Mouse (Mus musculus) heart, embryonic 13.5 days (tissue): ENCODE data around the gene Anks1b. TPM values are rescaled to one million over a fixed set of nuclear protein-coding genes. Genes with fewer than 3 reads are reported as not detected.

Experiments
- ATAC-seq: fragments of 200-750 bp; cut with Nextera tagmentation; 2 replicates; pipeline ENCODE4 v1.8.0; 2017; ENCODE audit warnings: moderate TSS enrichment; ENCODE audit not compliant: insufficient number of reproducible peaks, low FRiP score, low TSS enrichment; ENCODE audit errors: extremely low read depth
- H3K27ac ChIP-seq: fragments of 300-500 bp; sonication (generic); replicated peaks from 2 replicates; pipeline ENCODE4 v1.5.1; 2015; ENCODE audit warnings: moderate library complexity, mild to moderate bottlenecking, inconsistent platforms
- H3K27me3 ChIP-seq: fragments of 300-500 bp; sonication (generic); replicated peaks from 2 replicates; pipeline ENCODE4 v1.6.1; 2015; ENCODE audit warnings: mild to moderate bottlenecking, inconsistent platforms
- H3K36me3 ChIP-seq: fragments of 300-500 bp; sonication (generic); 2 replicates; pipeline ENCODE4 v1.6.1; 2015; ENCODE audit warnings: mild to moderate bottlenecking, inconsistent platforms
- H3K4me1 ChIP-seq: fragments of 300-500 bp; sonication (generic); 2 replicates; pipeline ENCODE4 v1.6.1; 2015; ENCODE audit warnings: inconsistent platforms
- H3K4me2 ChIP-seq: fragments of 300-500 bp; sonication (generic); 2 replicates; pipeline ENCODE4 v1.6.1; 2015; ENCODE audit warnings: inconsistent platforms, mild to moderate bottlenecking, moderate library complexity
- H3K4me3 ChIP-seq: fragments of 300-500 bp; sonication (generic); 2 replicates; pipeline ENCODE4 v1.5.1; 2015; ENCODE audit warnings: moderate library complexity, mild to moderate bottlenecking, inconsistent platforms
- H3K9ac ChIP-seq: fragments of 300-500 bp; sonication (generic); 2 replicates; pipeline ENCODE4 v1.6.1; 2015; ENCODE audit warnings: inconsistent platforms, mild to moderate bottlenecking, moderate library complexity
- H3K9me3 ChIP-seq: fragments of 300-500 bp; sonication (generic); 2 replicates; pipeline ENCODE4 v1.6.1; 2016; ENCODE audit warnings: inconsistent platforms
- WGBS: fragments of 180-500 bp; shearing (Covaris S2); methylation state at CpG from one replicate; pipeline ENCODE4 v1.1.7; 2015; ENCODE audit warnings: mixed read lengths; 5-methylcytosine and 5-hydroxymethylcytosine counted together
- polyA plus RNA-seq: library from polyadenylated mRNA; unstranded; fragments of >200 nt; fragmentation: Nextera tagmentation; extraction: Ambion mirVana; gene quantifications from 2 replicates; pipeline ENCODE4 v1.2.1, GENCODE M21; 2015

Anks1b gene
- polyA plus RNA-seq, 1 experiment from 2014 or later: 0.64 TPM

- Histone ChIP-seq H3K9ac (no peak overlapping the region), H3K4me1 (peaks cover 15% of the 10 kb centered on the region), H3K4me2 (no peak overlapping the region), H3K4me3 (no peak overlapping the region), H3K27ac (no peak overlapping the region), H3K9me3 (no peaks in the 10 kb centered on the region), H3K27me3 (peaks cover 29% of the 10 kb centered on the region), H3K36me3 (no peaks in the 10 kb centered on the region)
- 56% methylated on average over 3 of the region's 3 CpGs for WGBS
- no peak for ATAC-seq
Observed at GRCm38 (mm10) chr10:89868836-89869235, 4.5 kb upstream of the Anks1b start.

- Histone ChIP-seq H3K4me2 (peak overlapping the region; percentile 92), H3K9ac (peak overlapping the region; percentile 71), H3K4me1 (peaks cover 18% of the 10 kb centered on the region), H3K4me3 (peak overlapping the region; percentile 69), H3K27me3 (peaks cover 42% of the 10 kb centered on the region), H3K27ac (no peak overlapping the region), H3K36me3 (no peaks in the 10 kb centered on the region), H3K9me3 (no peaks in the 10 kb centered on the region)
- WGBS: under 1% methylated on average over 20 of the region's 56 CpGs
- ATAC-seq: peak; percentile 25; the same call in 1 of the 2 replicates
Observed at GRCm38 (mm10) chr10:89872501-89873145, 686 bp upstream of the Anks1b start.

GRCm38 (mm10) chr10:89874036-89874435 lies 727 bp downstream of the Anks1b start:
- H3K27ac ChIP-seq: no peak overlapping the region
- 15% methylated on average over 8 of the region's 8 CpGs for WGBS
- no peaks in the 10 kb centered on the region for H3K36me3 ChIP-seq
- peak overlapping the region; percentile 92 for H3K4me2 ChIP-seq
- H3K4me3 ChIP-seq: peak overlapping the region; percentile 69
- peaks cover 42% of the 10 kb centered on the region for H3K27me3 ChIP-seq
- ATAC-seq: no peak
- H3K9me3 ChIP-seq: no peaks in the 10 kb centered on the region
- 0 out of 2 replicates have a peak overlapping the region, but pooled peaks have one; percentile 71 for H3K9ac ChIP-seq
- H3K4me1 ChIP-seq: peaks cover 18% of the 10 kb centered on the region

- no peak overlapping the region for H3K4me3 ChIP-seq
- ATAC-seq: no peak
- H3K4me2 ChIP-seq: no peak overlapping the region
- H3K9me3 ChIP-seq: 0 out of 2 replicates have a peak, but pooled peaks cover 4% of the 10 kb centered on the region
- 76% methylated on average over 8 of the region's 8 CpGs for WGBS
- H3K27ac ChIP-seq: no peak overlapping the region
- H3K9ac ChIP-seq: no peak overlapping the region
- no peaks in the 10 kb centered on the region for H3K36me3 ChIP-seq
- no peaks in the 10 kb centered on the region for H3K4me1 ChIP-seq
- no peaks in the 10 kb centered on the region for H3K27me3 ChIP-seq
Observed at GRCm38 (mm10) chr10:89883561-89883960, 10.3 kb downstream of the Anks1b start.

- H3K4me2 ChIP-seq: no peak overlapping the region
- H3K27me3 ChIP-seq: no peaks in the 10 kb centered on the region
- whole genome bisulfite sequencing: 64% methylated on average over 7 of the region's 7 CpGs
- no peak overlapping the region for H3K27ac ChIP-seq
- no peak for ATAC-seq
- H3K36me3 ChIP-seq: no peaks in the 10 kb centered on the region
- no peak overlapping the region for H3K9ac ChIP-seq
- H3K4me3 ChIP-seq: no peak overlapping the region
- no peaks in the 10 kb centered on the region for H3K4me1 ChIP-seq
- no peaks in the 10 kb centered on the region for H3K9me3 ChIP-seq
Observed at GRCm38 (mm10) chr10:89902720-89903337, 29.5 kb downstream of the Anks1b start.

- Histone ChIP-seq H3K27me3 (no peaks in the 10 kb centered on the region), H3K27ac (no peak overlapping the region), H3K36me3 (no peaks in the 10 kb centered on the region), H3K4me1 (no peaks in the 10 kb centered on the region), H3K9me3 (no peaks in the 10 kb centered on the region), H3K4me3 (no peak overlapping the region), H3K9ac (no peak overlapping the region), H3K4me2 (no peak overlapping the region)
- WGBS: 83% methylated on average over 4 of the region's 4 CpGs
- no peak for ATAC-seq
Observed at GRCm38 (mm10) chr10:89911889-89912288, 38.6 kb downstream of the Anks1b start.

- Histone ChIP-seq H3K27ac (no peak overlapping the region), H3K4me1 (no peaks in the 10 kb centered on the region), H3K9me3 (no peaks in the 10 kb centered on the region), H3K27me3 (no peaks in the 10 kb centered on the region), H3K4me2 (no peak overlapping the region), H3K4me3 (no peak overlapping the region), H3K9ac (no peak overlapping the region), H3K36me3 (no peaks in the 10 kb centered on the region)
- ATAC-seq: no peak
Observed at GRCm38 (mm10) chr10:89913174-89913573, 39.9 kb downstream of the Anks1b start.

GRCm38 (mm10) chr10:89917141-89917540 lies 43.8 kb downstream of the Anks1b start:
- no peaks in the 10 kb centered on the region for H3K4me1 ChIP-seq
- ATAC-seq: no peak
- H3K4me3 ChIP-seq: no peak overlapping the region
- no peak overlapping the region for H3K27ac ChIP-seq
- WGBS: 62% methylated on average over 1 of the region's 1 CpGs
- no peaks in the 10 kb centered on the region for H3K36me3 ChIP-seq
- H3K27me3 ChIP-seq: no peaks in the 10 kb centered on the region
- no peak overlapping the region for H3K4me2 ChIP-seq
- no peaks in the 10 kb centered on the region for H3K9me3 ChIP-seq
- no peak overlapping the region for H3K9ac ChIP-seq

GRCm38 (mm10) chr10:89921965-89922364 lies 48.7 kb downstream of the Anks1b start:
- no peaks in the 10 kb centered on the region for H3K36me3 ChIP-seq
- no peak overlapping the region for H3K4me2 ChIP-seq
- peaks cover 15% of the 10 kb centered on the region for H3K9me3 ChIP-seq
- no peak for ATAC-seq
- H3K9ac ChIP-seq: no peak overlapping the region
- no peaks in the 10 kb centered on the region for H3K27me3 ChIP-seq
- no peak overlapping the region for H3K4me3 ChIP-seq
- no peak overlapping the region for H3K27ac ChIP-seq
- WGBS: 55% methylated on average over 4 of the region's 4 CpGs
- H3K4me1 ChIP-seq: no peaks in the 10 kb centered on the region

- Histone ChIP-seq H3K9ac (no peak overlapping the region), H3K4me3 (no peak overlapping the region), H3K9me3 (no peaks in the 10 kb centered on the region), H3K4me1 (no peaks in the 10 kb centered on the region), H3K27me3 (no peaks in the 10 kb centered on the region), H3K36me3 (no peaks in the 10 kb centered on the region), H3K27ac (no peak overlapping the region), H3K4me2 (no peak overlapping the region)
- no peak for ATAC-seq
- WGBS: 67% methylated on average over 4 of the region's 4 CpGs
Observed at GRCm38 (mm10) chr10:89942180-89942579, 68.9 kb downstream of the Anks1b start.

GRCm38 (mm10) chr10:89946636-89947349 lies 73.5 kb downstream of the Anks1b start:
- H3K4me1 ChIP-seq: no peaks in the 10 kb centered on the region
- H3K9ac ChIP-seq: no peak overlapping the region
- no peaks in the 10 kb centered on the region for H3K9me3 ChIP-seq
- no peak overlapping the region for H3K4me2 ChIP-seq
- H3K27me3 ChIP-seq: no peaks in the 10 kb centered on the region
- no peak for ATAC-seq
- WGBS: 78% methylated on average over 1 of the region's 1 CpGs
- H3K36me3 ChIP-seq: no peaks in the 10 kb centered on the region
- H3K4me3 ChIP-seq: no peak overlapping the region
- H3K27ac ChIP-seq: no peak overlapping the region
